In genomic region chr13:51792135-51792573, GRCm38 (mm10) we compare ENCODE assay signal across 7 mouse cellular contexts. TPM values are rescaled to one million over a fixed set of nuclear protein-coding genes. Genes with fewer than 3 reads are reported as not detected.
A peak's percentile ranks its signal among the peaks of the same experiment; 100 is the strongest.
DNase-seq lines count a peak whose midpoint lies in the region; ATAC-seq and TF ChIP-seq lines count a peak whose summit lies in the region.

No protein-coding gene starts in this region.

- H3K27me3 ChIP-seq in lung, embryonic 14.5 days (ENCODE audit: insufficient read depth, low read length): peaks cover 18% of the 10 kb centered on the region
- H3K27me3 ChIP-seq in limb, embryonic 13.5 days: peaks cover 23% of the 10 kb centered on the region
- peaks cover 4% of the 10 kb centered on the region; the same call in 1 of the 2 replicates for H3K27me3 ChIP-seq in neural tube, embryonic 14.5 days (ENCODE audit: control insufficient read depth, insufficient read depth, low read length)

- H3K9me3 ChIP-seq in lung, embryonic 14.5 days (ENCODE audit: low read depth, low read length): no peaks in the 10 kb centered on the region
- no peaks in the 10 kb centered on the region for H3K9me3 ChIP-seq in limb, embryonic 13.5 days
- no peaks in the 10 kb centered on the region for H3K9me3 ChIP-seq in neural tube, embryonic 14.5 days (ENCODE audit: control insufficient read depth, low read length)

- peaks cover 13% of the 10 kb centered on the region; the same call in 1 of the 2 replicates for H3K4me1 ChIP-seq in lung, embryonic 14.5 days (ENCODE audit: insufficient read depth)
- peaks cover 14% of the 10 kb centered on the region for H3K4me1 ChIP-seq in limb, embryonic 13.5 days
- peaks cover 6% of the 10 kb centered on the region for H3K4me1 ChIP-seq in neural tube, embryonic 14.5 days (ENCODE audit: control insufficient read depth, insufficient read depth, low read length)

- no peak overlapping the region for H3K27ac ChIP-seq in lung, embryonic 14.5 days (ENCODE audit: low read depth)
- no peak overlapping the region for H3K27ac ChIP-seq in limb, embryonic 13.5 days
- H3K27ac ChIP-seq in neural tube, embryonic 14.5 days (ENCODE audit: low read depth, low read length): no peak overlapping the region

- peak overlapping the region; percentile 70 for H3K9ac ChIP-seq in lung, embryonic 14.5 days
- no peak overlapping the region for H3K9ac ChIP-seq in limb, embryonic 13.5 days
- 0 out of 2 replicates have a peak overlapping the region, but pooled peaks have one; percentile 33 for H3K9ac ChIP-seq in neural tube, embryonic 14.5 days (replicated peaks; ENCODE audit: low read depth, low read length)

- WGBS in lung, embryonic 14.5 days: 29% methylated on average over 11 of the region's 11 CpGs
- 35% methylated on average over 11 of the region's 11 CpGs for WGBS in limb, embryonic 13.5 days
- WGBS in neural tube, embryonic 14.5 days: 32% methylated on average over 11 of the region's 11 CpGs

- peak; percentile 54 for ATAC-seq in lung, embryonic 14.5 days (ENCODE audit: insufficient read depth)
- ATAC-seq in granulocyte monocyte progenitor cell, adult 5-6 weeks (replicated peaks; ENCODE audit: poor library complexity, severe bottlenecking): peak; percentile 40
- ATAC-seq in limb, embryonic 13.5 days (ENCODE audit: low FRiP score, low read depth): no peak
- no peak for ATAC-seq in neural tube, embryonic 14.5 days (ENCODE audit: low read depth)

- H3K4me3 ChIP-seq in lung, embryonic 14.5 days (ENCODE audit: low read depth, low read length): peak overlapping the region; percentile 72
- peak overlapping the region; percentile 82 for H3K4me3 ChIP-seq in limb, embryonic 13.5 days
- peak overlapping the region; percentile 88 for H3K4me3 ChIP-seq in neural tube, embryonic 14.5 days (ENCODE audit: low read depth, low read length)

- no peak for TF ChIP-seq CTCF in lung, embryonic 14.5 days (IDR thresholded peaks at IDR 0.05; ENCODE audit: low read depth)

- peak overlapping the region; percentile 91 for H3K4me2 ChIP-seq in lung, embryonic 14.5 days
- peak overlapping the region; percentile 96 for H3K4me2 ChIP-seq in limb, embryonic 13.5 days (replicated peaks)
- H3K4me2 ChIP-seq in neural tube, embryonic 14.5 days (ENCODE audit: low read depth, low read length): peak overlapping the region; percentile 95

- H3K36me3 ChIP-seq in lung, embryonic 14.5 days (ENCODE audit: insufficient read depth): no peaks in the 10 kb centered on the region
- H3K36me3 ChIP-seq in limb, embryonic 13.5 days: no peaks in the 10 kb centered on the region
- no peaks in the 10 kb centered on the region for H3K36me3 ChIP-seq in neural tube, embryonic 14.5 days (ENCODE audit: control insufficient read depth, insufficient read depth, low read length)

- no peak for DNase-seq in lung, embryonic 14.5 days
- no peak for DNase-seq in lung, postnatal 36 days
- peak; percentile 45 to 46 for DNase-seq in cerebellum, postnatal 14 days
- DNase-seq in left cerebral cortex, postnatal 36 days (ENCODE audit: low spot score in 2 of 2): no peak

- intact Hi-C loops in left cerebral cortex, postnatal 36 days (cut with DNase I): no loop called here

RNA-seq across cellular contexts. Expression of gene Sema4d, which starts 1.4 kb away (rescaled TPM):
- 12.0 and 12.3 TPM in 2 replicates for polyA plus RNA-seq in lung, embryonic 14.5 days (2014; fragmentation: Nextera tagmentation; extraction: Ambion mirVana)
- 31.5 and 32.8 TPM in 2 replicates for total RNA-seq in granulocyte monocyte progenitor cell, adult 5-6 weeks (2014; fragmentation: Nextera tagmentation)
- 8.3 and 9.9 TPM in 2 replicates for total RNA-seq in granulocyte monocyte progenitor cell, adult 5-6 weeks (2017)
- polyA plus RNA-seq in limb, embryonic 13.5 days (2015; fragmentation: Nextera tagmentation; extraction: Ambion mirVana): 4.4 and 5.8 TPM in 2 replicates
- 17.4 and 20.9 TPM in 2 replicates for polyA plus RNA-seq in neural tube, embryonic 14.5 days (2014; fragmentation: Nextera tagmentation; extraction: Ambion mirVana)
- total RNA-seq in left cerebral cortex, postnatal 36 days (2021): 10 to 100 TPM; 91.0 to 94.2 TPM

RNA-seq across cellular contexts. Expression of gene Gadd45g, which starts 54.3 kb away (rescaled TPM):
- 26.1 and 27.2 TPM in 2 replicates for polyA plus RNA-seq in lung, embryonic 14.5 days (2014; fragmentation: Nextera tagmentation; extraction: Ambion mirVana)
- 0.60 and 1.8 TPM in 2 replicates for total RNA-seq in granulocyte monocyte progenitor cell, adult 5-6 weeks (2014; fragmentation: Nextera tagmentation)
- 3.3 and 7.0 TPM in 2 replicates for total RNA-seq in granulocyte monocyte progenitor cell, adult 5-6 weeks (2017)
- 47.3 and 49.5 TPM in 2 replicates for polyA plus RNA-seq in limb, embryonic 13.5 days (2015; fragmentation: Nextera tagmentation; extraction: Ambion mirVana)
- polyA plus RNA-seq in neural tube, embryonic 14.5 days (2014; fragmentation: Nextera tagmentation; extraction: Ambion mirVana): 26.4 and 39.6 TPM in 2 replicates
- total RNA-seq in left cerebral cortex, postnatal 36 days (2021): 10 to 100 TPM; 11.0 to 24.6 TPM

Comparison
In these comparisons a context has a peak if more than half of its experiments do, and no peak if none do; other contexts are left out.
1. ATAC-seq: peak in lung, embryonic 14.5 days (single experiment) and granulocyte monocyte progenitor cell, adult 5-6 weeks (single experiment); none in limb, embryonic 13.5 days (single experiment) and neural tube, embryonic 14.5 days (single experiment).
2. DNase-seq: peak in cerebellum, postnatal 14 days (2 of 2); none in lung, embryonic 14.5 days (single experiment), lung, postnatal 36 days (single experiment) and left cerebral cortex, postnatal 36 days (0 of 2).
3. Peak in every context shown above with its lines, with median percentiles within 50 percentile points of each other: H3K4me2 ChIP-seq and H3K4me3 ChIP-seq.